Mouse (Mus musculus) 3T3-L1 (cell line): ENCODE data around the gene Cops4.
A peak's percentile ranks its signal among the peaks of the same experiment; 100 is the strongest.

Experiments used
- DNase-seq: peaks from one replicate; pipeline ENCODE4 v3.0.0-alpha.2; 2015; ENCODE audit warnings: low read depth, low spot score

The Cops4 gene

DNA sequence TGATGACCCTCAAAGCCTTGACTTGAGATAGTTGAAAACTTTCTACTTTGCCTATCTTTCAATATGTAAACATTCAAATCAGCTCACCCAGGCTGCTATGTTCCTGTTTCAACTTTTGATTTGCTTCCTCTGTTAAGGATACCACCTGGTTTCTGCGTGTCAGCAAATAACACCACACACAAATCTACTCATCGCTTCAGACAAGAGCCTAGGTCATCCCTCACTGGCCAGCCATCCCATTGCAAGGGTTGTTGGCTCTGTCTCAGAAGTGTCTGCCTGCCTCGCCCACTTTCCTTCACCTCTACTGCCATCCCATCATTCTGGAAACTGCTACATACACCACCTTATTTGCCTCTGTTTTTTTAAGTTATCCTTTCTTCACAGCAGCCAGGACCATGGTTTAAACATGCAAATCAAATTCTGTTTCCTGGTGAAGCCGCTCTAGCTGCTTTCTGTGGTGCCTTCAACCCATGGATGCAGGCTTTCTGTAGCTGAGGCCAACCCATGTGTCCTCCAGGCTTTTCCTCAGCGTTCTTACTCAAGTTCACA, 60.8 kb downstream of the Cops4 start:
- no peak for DNase-seq

DNA sequence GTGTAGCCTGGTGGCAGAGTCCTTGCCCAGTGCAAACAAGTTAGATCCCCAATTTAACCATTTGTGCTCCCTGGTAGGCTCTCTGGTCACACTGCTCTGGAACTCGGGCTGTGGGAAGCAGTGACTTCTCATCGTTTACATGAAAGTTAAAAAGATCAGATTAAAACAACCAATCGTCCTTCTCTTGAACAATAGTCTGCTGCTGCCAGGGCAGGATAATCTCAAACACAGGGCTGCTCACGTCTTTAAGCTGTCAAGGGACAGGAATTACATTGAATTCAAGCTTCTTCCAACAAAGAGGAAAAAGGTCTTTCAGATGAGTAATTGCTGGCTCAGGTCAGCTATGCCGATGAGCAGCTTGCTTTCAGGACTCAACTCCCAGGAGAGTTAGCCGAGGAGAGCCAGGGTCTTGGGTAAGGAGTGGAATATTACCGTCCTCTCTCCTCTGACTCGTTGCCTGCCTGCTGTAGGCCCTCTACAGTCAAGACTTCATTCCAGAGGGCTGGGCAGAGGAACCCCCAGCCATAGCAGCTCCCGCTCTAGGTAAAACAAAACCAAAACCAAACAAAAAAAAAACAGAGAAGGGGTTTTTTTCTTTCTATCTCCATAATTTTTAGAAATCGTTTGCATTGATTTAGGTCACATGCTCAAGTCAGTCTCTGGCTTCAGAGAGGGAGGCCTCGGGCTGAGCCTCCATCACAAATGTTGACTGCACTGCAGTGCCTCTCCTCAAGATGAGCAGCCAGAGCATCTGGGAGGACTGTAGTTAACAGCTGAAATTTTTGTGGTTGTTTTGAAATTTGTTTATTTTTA, 63.7 kb downstream of the Cops4 start:
- peak; percentile 91 for DNase-seq

DNA sequence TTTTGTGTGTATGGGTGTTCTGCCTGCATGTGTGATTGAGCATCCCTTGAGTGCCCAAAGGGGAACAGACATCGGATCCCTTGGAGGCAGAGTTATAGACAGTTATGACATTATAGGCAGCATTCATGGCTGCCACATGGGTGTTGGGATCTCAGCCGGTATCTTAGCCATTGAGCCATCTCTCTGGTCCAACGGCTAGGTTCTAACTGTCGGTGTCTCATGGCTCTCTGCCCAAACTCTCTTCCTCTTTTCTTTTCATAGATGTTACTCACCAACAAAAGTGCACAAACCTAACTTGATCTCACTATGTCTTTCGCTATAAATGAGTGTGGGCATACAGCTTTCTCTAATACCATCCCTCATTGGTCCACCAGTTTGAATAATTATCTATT, 64.3 kb downstream of the Cops4 start:
- DNase-seq: peak; percentile 49

DNA sequence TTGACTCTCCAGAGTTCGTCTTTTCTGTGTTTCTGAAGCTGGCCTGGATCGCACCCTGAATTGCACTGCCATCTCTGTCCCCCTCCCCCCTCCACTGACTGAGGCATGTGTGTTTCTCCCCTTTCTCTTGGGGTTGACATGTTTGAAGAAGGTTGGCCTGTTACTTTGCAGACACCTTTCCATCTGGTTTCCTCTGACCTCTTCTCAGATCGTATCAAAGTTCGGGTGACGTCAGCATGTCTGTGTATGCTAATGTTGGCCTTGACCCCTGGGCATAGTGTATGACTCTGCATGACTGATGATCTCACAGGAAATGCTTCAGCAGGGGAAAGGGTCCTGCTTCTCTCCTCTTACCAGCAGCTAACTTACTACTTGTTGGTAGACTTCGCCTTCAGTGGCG, 65.0 kb downstream of the Cops4 start:
- DNase-seq: no peak

DNA sequence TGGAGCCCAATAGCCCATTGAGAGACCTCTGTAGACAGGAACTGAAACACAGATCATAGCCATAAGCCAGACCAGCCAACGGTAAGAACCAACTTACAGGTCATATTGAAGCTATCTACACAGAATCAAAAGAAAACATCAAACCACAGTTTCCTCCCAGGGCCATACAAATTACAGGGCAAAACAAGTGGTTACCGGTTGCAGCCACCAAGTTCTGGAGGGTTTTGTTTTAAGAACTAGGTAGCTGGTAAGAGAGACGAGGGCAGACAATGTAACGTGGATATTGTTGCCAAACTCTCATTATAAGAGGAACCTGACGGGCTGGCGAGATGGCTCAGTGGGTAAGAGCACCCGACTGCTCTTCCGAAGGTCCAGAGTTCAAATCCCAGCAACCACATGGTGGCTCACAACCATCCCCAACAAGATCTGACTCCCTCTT, 67.1 kb downstream of the Cops4 start:
- DNase-seq: no peak

DNA sequence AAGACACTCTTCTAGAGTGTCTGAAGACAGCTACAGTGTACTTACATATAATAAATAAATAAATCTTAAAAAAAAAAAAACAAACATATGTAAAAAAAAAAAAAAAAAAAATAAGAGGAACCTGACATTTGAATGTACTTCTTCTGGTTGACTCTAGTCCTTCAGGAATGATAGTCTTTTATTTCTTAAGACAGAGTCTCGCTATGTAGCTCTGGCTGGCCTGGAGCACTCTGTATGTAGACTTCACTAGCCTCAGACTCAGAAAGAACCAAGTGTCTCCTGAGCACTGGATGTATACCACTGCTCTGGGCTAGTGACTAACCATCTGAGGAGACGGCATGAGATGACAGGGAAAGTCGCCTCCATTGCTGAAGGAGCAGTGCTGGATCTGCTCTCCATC, 67.5 kb downstream of the Cops4 start:
- DNase-seq: no peak

DNA sequence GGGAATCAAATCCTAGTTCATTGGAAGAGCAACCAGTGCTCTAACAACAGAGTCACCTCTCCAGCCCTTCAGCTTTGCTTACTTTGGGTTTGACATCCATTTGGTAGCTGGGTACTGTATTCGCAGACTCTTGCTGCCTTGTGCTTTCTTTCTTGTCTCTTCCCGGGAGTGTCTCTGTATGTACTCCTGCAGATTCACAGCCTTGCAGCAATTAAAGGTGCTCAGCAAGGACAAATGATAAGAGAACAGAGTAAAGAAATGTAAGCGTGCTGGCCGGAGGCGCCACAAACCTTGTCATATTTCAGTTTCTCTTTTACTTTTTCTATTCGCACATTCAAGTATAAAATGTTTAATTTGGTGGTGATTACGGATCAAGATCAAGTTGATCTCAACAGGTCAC, 69.0 kb downstream of the Cops4 start:
- no peak for DNase-seq

DNA sequence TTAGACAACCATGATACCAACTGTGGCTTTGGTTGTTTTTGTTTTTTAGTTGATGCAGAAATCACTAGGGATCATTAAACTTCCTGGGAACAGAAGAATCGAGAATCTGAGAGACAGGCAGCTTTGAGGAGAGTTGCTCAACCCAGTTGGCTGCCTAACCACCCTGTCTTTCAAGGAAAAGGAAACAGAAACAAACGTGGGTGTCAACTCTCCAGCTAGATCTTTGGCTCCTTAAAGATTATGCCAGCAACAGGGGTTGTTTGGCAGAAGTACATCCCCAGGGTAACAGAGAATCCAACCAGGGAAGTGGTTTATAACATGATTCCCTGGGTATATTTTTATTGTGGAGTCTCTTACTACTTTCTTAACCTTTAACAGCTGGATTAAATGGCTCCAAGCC, 69.5 kb downstream of the Cops4 start:
- DNase-seq: peak; percentile 83

DNA sequence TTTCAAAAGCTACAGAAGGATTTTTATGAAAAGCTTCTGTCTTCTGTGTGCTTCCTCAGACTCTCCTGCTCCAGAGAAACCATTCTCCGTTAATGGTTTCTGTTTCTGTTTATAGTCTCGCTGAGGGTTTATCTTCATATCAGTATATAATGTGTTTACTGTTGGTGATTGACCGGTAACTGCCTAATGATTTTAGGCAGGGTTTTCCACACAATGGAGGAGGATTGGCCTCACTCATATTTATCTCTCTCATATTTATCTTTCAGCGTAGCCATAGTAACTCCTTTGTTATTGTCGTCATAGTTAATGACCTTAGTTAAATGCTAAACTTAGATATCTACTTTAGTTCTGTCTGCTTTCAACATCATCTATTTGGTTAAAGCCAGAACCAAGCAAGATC, 72.4 kb downstream of the Cops4 start:
- DNase-seq: no peak

DNA sequence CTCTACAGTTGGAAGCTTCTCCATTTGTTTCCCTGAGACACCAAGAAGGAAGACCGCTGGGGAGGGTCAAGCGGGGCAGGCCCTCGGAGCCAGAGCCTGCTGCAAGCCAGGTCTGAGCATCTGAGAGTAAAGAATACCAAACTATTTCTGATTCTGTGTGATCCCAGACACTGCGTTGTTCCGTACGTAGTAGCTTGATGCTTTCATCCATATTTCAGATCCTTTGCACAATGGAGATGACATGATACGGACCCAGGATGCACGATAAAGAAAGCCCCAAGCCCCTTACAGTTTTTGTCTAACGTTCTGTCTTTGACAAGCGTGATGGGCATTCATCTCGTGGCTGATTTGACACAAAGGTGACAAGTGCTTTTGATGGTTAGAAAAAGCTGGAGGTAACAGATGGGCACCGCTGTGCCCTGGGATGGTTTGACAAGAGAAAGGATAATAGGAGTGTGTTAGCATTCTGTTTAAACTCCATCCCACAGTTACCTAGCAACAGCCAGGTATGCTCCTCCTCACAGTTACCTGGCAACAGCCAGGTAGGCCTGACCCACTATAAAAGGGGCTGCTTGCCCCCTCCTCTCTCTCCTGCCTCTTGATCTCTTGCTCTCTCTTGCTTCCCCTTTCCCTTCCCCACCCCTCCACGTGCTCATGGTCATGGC, 76.8 kb downstream of the Cops4 start:
- no peak for DNase-seq

DNA sequence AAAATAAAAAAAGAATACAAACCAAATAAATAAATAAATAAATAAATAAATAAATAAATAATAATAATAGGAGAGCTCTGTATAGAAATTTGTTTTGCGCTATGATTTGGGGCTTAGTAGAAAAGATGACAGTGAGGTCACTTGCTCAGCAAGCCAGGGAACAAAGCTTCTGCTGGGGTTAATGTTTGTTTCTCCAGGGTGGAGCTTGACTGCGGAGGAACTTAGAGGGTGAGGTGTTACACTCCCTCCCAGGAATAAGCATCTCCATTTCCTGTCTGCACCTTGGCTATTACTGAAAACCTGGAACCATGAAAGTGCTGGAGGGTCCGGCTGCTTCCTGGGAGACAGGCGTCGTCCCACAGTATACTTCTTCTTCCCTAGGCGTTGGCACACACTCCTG, 77.9 kb downstream of the Cops4 start:
- DNase-seq: no peak
